Mouse (Mus musculus) kidney, postnatal 0 days (tissue): ENCODE results near the gene Flt3. TPM values are rescaled to one million over a fixed set of nuclear protein-coding genes. Genes with fewer than 3 reads are reported as not detected.

Experiments used
- ATAC-seq: fragments of 200-750 bp; cut with Nextera tagmentation; replicated peaks from 2 replicates; pipeline ENCODE4 v1.8.0; 2017; ENCODE audit warnings: low read depth, moderate number of reproducible peaks, moderate TSS enrichment, moderate library complexity; ENCODE audit not compliant: low FRiP score
- DNase-seq: peaks from one replicate; pipeline ENCODE4 v3.0.0-alpha.2; 2016; ENCODE audit warnings: low spot score
- H3K27ac ChIP-seq: fragments of 300-500 bp; sonication (generic); 2 replicates; pipeline ENCODE4 v1.5.1; 2014; ENCODE audit warnings: mild to moderate bottlenecking
- H3K27me3 ChIP-seq: fragments of 300-500 bp; sonication (generic); 2 replicates; pipeline ENCODE4 v1.6.1; 2014; ENCODE audit warnings: low read length, mixed read lengths; ENCODE audit not compliant: insufficient read depth
- H3K36me3 ChIP-seq: fragments of 300-500 bp; sonication (generic); 2 replicates; pipeline ENCODE4 v1.6.1; 2014; ENCODE audit warnings: low read length, mixed read lengths; ENCODE audit not compliant: insufficient read depth
- H3K4me1 ChIP-seq: fragments of 300-500 bp; sonication (generic); replicated peaks from 2 replicates; pipeline ENCODE4 v1.6.1; 2014; ENCODE audit warnings: antibody characterized with exemption, low read length, mixed read lengths; ENCODE audit not compliant: insufficient read depth
- H3K4me2 ChIP-seq: fragments of 300-500 bp; sonication (generic); 2 replicates; pipeline ENCODE4 v1.6.1; 2014; ENCODE audit warnings: mild to moderate bottlenecking, low read length, moderate library complexity, mixed read lengths
- H3K4me3 ChIP-seq: fragments of 300-500 bp; sonication (generic); replicated peaks from 2 replicates; pipeline ENCODE4 v1.5.1; 2014; ENCODE audit warnings: low read depth, low read length
- H3K9ac ChIP-seq: fragments of 300-500 bp; sonication (generic); 2 replicates; pipeline ENCODE4 v1.6.1; 2014; ENCODE audit warnings: low read depth, low read length
- H3K9me3 ChIP-seq: fragments of 300-500 bp; sonication (generic); replicated peaks from 2 replicates; pipeline ENCODE4 v1.6.1; 2016; ENCODE audit warnings: low read length, inconsistent platforms, mixed read lengths
- CTCF ChIP-seq: IDR thresholded peaks from 2 replicates; pipeline ENCODE4 v1.5.1; 2016; ENCODE audit warnings: antibody characterized with exemption, low read depth, mild to moderate bottlenecking, moderate library complexity
- WGBS: fragments of 180-500 bp; shearing (Covaris S2); extraction: QIAGEN DNeasy Blood & Tissue Kit; methylation state at CpG from one replicate; pipeline ENCODE4 v1.1.7; 2014; 5-methylcytosine and 5-hydroxymethylcytosine counted together
- microRNA-seq: library from miRNA; unstranded; fragments of <30 nt; microRNA quantifications from one replicate; pipeline ENCODE4, GENCODE M21; 2016
- polyA plus RNA-seq: library from polyadenylated mRNA; unstranded; fragments of >200 nt; fragmentation: Nextera tagmentation; extraction: Ambion mirVana; gene quantifications from 2 replicates; pipeline ENCODE4 v1.2.1, GENCODE M21; 2015

The Flt3 gene
- polyA plus RNA-seq, 1 experiment from 2014 or later = 0.08 TPM

DNA sequence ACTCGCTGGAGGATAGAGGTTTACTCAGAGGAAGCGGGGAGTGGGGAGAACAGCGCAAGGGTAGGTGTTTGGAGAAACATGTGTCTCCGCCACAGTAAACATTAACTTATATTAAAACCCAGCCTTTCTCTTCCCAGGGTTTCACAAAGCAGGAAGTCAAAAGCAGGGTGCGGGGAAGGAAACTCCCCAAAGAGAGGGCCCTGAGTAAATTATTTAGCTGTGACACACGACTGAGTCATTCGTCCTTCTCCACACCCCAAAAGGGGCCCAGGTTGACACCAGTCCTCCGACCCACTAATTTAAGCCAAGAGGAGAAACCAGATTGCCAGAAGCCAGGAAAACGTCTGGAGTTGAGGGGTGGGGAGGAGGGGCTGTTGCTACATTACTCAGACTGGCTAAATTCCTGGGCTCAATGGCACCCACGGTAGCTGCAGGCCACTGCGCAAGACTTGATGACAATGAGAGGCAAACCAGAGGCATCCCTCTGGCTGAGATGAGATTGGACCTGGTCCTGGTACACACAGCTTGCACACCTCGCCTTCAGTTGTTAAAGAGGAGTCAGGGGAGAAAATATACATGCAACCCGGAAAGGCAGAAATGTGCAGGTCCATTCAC, 107.7 kb downstream of the Flt3 start:
- 29% methylated on average over 13 of the region's 13 CpGs for whole genome bisulfite sequencing
- no peak for TF ChIP-seq CTCF

DNA sequence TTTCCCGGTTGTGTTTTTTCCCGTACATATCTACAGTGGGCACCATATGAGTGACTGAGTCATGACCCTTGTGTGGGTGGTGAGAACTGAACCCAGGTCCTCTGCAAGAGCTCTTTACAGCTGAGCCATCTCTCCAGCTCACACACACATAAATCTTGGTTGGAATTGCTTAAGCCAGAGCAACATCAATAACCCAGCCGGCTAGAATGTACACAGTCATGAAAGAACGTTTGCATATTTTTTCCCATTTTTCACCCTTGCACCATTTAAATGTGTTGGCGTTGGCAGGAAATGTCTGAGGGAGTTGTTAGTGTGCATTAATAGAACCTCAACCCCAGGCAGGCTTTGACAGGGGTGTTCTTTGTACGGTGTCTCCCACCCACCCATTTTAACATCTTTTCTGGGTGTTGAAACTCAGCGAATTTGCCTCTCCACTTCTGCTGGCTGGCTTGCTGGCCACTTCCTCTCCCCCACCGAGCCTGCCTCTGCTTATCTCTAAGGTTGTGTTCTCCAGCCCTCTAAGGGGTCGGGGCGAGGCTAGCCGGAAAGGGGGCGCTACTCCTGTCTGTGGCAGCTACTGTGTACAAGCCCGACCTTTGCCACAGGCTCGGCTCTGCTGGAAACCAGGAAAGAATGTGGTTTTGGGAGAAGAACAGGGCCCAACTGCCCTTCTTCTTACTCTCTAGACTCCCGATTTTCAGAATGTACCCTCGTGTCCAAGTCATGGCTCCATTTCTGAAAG, 108.4 kb downstream of the Flt3 start:
- H3K27me3 ChIP-seq = peaks cover 27% of the 10 kb centered on the region
- no peak overlapping the region for H3K9ac ChIP-seq
- DNase-seq = no peak
- 28% methylated on average over 16 of the region's 16 CpGs for WGBS
- TF ChIP-seq CTCF = no peak
- ATAC-seq = no peak
- no peak overlapping the region for H3K4me2 ChIP-seq
- H3K4me1 ChIP-seq = no peaks in the 10 kb centered on the region
- no peaks in the 10 kb centered on the region for H3K36me3 ChIP-seq
- no peak overlapping the region for H3K27ac ChIP-seq
- no peaks in the 10 kb centered on the region for H3K9me3 ChIP-seq
- no peak overlapping the region for H3K4me3 ChIP-seq

More for the DNA sequence above, 107.7 kb downstream of the Flt3 start:
- no peak for ATAC-seq
- H3K9ac ChIP-seq = no peak overlapping the region
- H3K4me2 ChIP-seq = no peak overlapping the region
- H3K4me1 ChIP-seq = no peaks in the 10 kb centered on the region
- DNase-seq = no peak
- peaks cover 29% of the 10 kb centered on the region for H3K27me3 ChIP-seq
- no peak overlapping the region for H3K4me3 ChIP-seq
- no peak overlapping the region for H3K27ac ChIP-seq
- no peaks in the 10 kb centered on the region for H3K36me3 ChIP-seq
- H3K9me3 ChIP-seq = no peaks in the 10 kb centered on the region

- TF ChIP-seq CTCF = no peak; the same call in 1 of the 2 replicates
- peaks cover 22% of the 10 kb centered on the region for H3K27me3 ChIP-seq
Observed at GRCm38 (mm10) chr5:147284365-147284764, 115.9 kb downstream of the Flt3 start.

More at GRCm38 (mm10) chr5:147284365-147284764, 115.9 kb downstream of the Flt3 start:
- no peak for ATAC-seq
- H3K36me3 ChIP-seq = no peaks in the 10 kb centered on the region
- H3K9me3 ChIP-seq = no peaks in the 10 kb centered on the region
- no peak overlapping the region for H3K4me3 ChIP-seq
- H3K4me1 ChIP-seq = no peaks in the 10 kb centered on the region
- H3K4me2 ChIP-seq = no peak overlapping the region
- H3K27ac ChIP-seq = no peak overlapping the region
- no peak overlapping the region for H3K9ac ChIP-seq
- no peak for DNase-seq
- WGBS = 75% methylated on average over 4 of the region's 4 CpGs

Small RNAs within 50 kb of the gene (microRNA-seq; reads per million reads assigned to microRNA genes)
- not detected for gene Mir7k

Other genes with a start within 250 kb of the Flt3 start
- not detected in 2 replicates for gene Gsx1, start 211.8 kb downstream of the Flt3 start, polyA plus RNA-seq
- gene Pdx1, start 130.5 kb downstream of the Flt3 start, polyA plus RNA-seq = not detected in 2 replicates
- not detected in 2 replicates for gene Cdx2, start 93.2 kb downstream of the Flt3 start, polyA plus RNA-seq
- gene Urad, start 78.0 kb downstream of the Flt3 start, polyA plus RNA-seq = not detected in 2 replicates
- 62.5 and 69.9 TPM in 2 replicates for gene Pan3, start 29.7 kb upstream of the Flt3 start, polyA plus RNA-seq